Mouse (Mus musculus) brain, embryonic 14.5 days (tissue): Measurements from ENCODE around the gene Myo18b. TPM values are rescaled to one million over a fixed set of nuclear protein-coding genes. Genes with fewer than 3 reads are reported as not detected.
A peak's percentile ranks its signal among the peaks of the same experiment; 100 is the strongest.

Experiments used
- DNase-seq: peaks from one replicate; pipeline ENCODE4 v3.0.0-alpha.2; 2011; ENCODE audit warnings: low read depth
- CTCF ChIP-seq: fragments of 200-500 bp; IDR thresholded peaks from 2 replicates; pipeline ENCODE4 v1.5.1; 2012; ENCODE audit warnings: inconsistent platforms, mild to moderate bottlenecking, moderate library complexity, borderline replicate concordance; ENCODE audit not compliant: insufficient read depth, insufficient read length; ENCODE audit errors: extremely low read depth
- POLR2A ChIP-seq: fragments of 200-500 bp; IDR thresholded peaks from 2 replicates; pipeline ENCODE4 v1.6.1; 2012; ENCODE audit warnings: mild to moderate bottlenecking, inconsistent platforms, borderline replicate concordance; ENCODE audit not compliant: poor library complexity, insufficient read depth, insufficient read length, severe bottlenecking; ENCODE audit errors: extremely low read depth
- polyA plus RNA-seq: library from polyadenylated mRNA; depleted of rRNA; stranded (reverse); fragments of >200 nt; gene quantifications from 2 replicates; pipeline ENCODE4 v1.2.3, GENCODE M21; 2012

Gene Myo18b
- polyA plus RNA-seq, 1 experiment = 1.8 TPM

- peak; percentile 72 for TF ChIP-seq CTCF
- TF ChIP-seq POLR2A = no peak
- DNase-seq = no peak
Observed at GRCm38 (mm10) chr5:112864719-112865367, 31.3 kb downstream of the Myo18b start.

- no peak for TF ChIP-seq CTCF
- TF ChIP-seq POLR2A = no peak
- peak; percentile 92 for DNase-seq
Observed at GRCm38 (mm10) chr5:112859379-112860035, 36.7 kb downstream of the Myo18b start.

DNA sequence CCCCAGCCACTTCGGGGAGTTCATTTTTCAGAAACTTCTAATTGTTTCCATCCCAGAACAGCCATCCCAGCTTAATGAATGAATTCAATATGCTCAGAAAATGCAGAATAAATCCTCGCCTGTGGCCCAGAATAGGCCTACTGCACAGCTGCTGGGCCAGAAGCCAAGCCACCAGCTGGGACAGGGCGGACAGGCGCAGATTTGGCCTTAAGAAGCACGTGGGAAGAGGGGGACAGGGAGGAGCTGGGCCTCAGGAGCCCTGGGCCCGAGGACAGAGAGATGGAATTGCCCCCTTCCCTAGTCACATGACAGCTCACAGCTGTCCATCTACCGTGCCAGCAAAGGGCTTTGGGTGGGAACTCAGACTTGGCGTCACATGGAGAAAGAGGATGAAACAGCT is 43.0 kb downstream of the Myo18b start:
- no peak for TF ChIP-seq CTCF
- no peak for TF ChIP-seq POLR2A
- DNase-seq = peak; percentile 95

DNA sequence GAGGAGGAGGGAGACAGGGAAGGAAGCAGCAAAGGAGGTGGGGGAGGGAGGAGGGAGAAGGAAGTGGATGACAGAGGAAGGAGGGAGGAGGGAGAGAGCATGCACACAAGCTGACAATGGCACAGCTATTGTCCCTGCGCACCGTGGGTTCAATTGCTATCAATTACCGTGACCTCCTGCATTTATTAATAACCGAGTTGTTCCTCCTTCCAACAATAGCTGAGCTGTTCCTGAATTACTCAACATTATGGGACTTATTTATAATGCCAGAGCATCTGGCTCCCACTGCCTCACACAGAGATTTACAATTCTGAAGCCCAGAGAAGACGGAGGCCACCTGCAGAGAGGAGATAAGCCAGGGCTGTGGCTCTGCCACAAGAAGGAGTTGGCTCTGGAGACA is 44.8 kb downstream of the Myo18b start:
- peak; percentile 90 for DNase-seq
- TF ChIP-seq POLR2A = no peak
- no peak for TF ChIP-seq CTCF

GRCm38 (mm10) chr5:112848586-112849280 is 47.4 kb downstream of the Myo18b start:
- DNase-seq = peak; percentile 65
- TF ChIP-seq POLR2A (no peak), CTCF (peak; percentile 81)

- peak; percentile 72 for DNase-seq
- no peak for TF ChIP-seq CTCF
- TF ChIP-seq POLR2A = no peak
Observed at GRCm38 (mm10) chr5:112847985-112848542, 48.1 kb downstream of the Myo18b start.

- TF ChIP-seq POLR2A = no peak
- no peak for TF ChIP-seq CTCF
Observed at GRCm38 (mm10) chr5:112846146-112846545, 50.0 kb downstream of the Myo18b start.

GRCm38 (mm10) chr5:112844460-112844859 is 51.7 kb downstream of the Myo18b start:
- DNase-seq = no peak
- TF ChIP-seq POLR2A = no peak
- TF ChIP-seq CTCF = no peak

More at GRCm38 (mm10) chr5:112846146-112846545, 50.0 kb downstream of the Myo18b start:
- DNase-seq = no peak

GRCm38 (mm10) chr5:112843676-112844257 is 52.4 kb downstream of the Myo18b start:
- DNase-seq = peak; percentile 91
- no peak for TF ChIP-seq CTCF
- no peak for TF ChIP-seq POLR2A

DNA sequence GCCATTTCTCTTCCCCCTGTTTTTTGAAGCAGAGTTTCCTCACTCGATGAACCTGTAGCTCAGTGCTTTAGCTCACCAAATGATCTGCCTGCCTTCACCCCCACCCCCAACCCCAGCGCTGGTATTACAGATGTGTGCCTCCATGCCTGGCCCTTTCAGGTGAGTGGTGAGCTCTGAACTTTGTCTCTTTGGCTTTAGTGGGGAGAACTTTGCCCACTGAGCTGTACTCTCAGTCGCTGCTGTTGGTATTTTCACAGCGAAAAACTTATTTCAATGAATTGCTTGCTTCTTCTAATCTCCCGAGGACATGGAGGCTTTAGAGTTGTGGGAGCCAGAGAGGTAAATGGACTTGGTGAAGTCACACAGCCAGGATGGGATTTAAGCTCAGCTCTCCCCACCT is 53.5 kb downstream of the Myo18b start:
- no peak for DNase-seq
- TF ChIP-seq CTCF (no peak), POLR2A (no peak)

DNA sequence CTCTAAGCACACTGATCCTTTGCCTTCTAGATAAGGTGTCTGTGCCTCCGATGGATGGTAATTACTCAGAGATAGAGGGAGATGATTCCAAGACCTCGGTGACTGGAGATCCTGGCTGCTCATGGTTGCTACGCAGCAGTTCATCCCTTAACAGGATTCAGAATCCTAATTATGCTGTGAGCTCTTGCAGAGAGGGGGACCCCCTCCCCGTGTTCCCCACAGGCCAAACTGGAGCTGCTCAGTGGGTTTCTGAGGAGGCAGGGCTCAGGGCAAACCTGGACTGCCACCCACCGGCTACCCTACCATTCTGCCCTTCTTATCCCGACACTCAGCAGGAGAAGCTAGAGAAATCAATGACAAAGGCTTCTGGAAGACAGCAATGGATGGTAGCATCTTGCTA is 54.3 kb downstream of the Myo18b start:
- peak; percentile 56 for DNase-seq
- no peak for TF ChIP-seq CTCF
- no peak for TF ChIP-seq POLR2A
